In genomic region chr9:67435333-67436154, GRCm38 (mm10) we compare ENCODE assay signal across 8 mouse cellular contexts.
DNase-seq lines count a peak whose midpoint lies in the region; ATAC-seq lines count a peak whose summit lies in the region.

No protein-coding gene starts in this region.

- peaks cover 11% of the 10 kb centered on the region for H3K4me1 ChIP-seq in hindbrain, embryonic 16.5 days (ENCODE audit: control insufficient read depth, insufficient read depth, low read depth, low read length)
- H3K4me1 ChIP-seq in midbrain, embryonic 15.5 days: peaks cover 19% of the 10 kb centered on the region

- H3K27ac ChIP-seq in hindbrain, embryonic 16.5 days (ENCODE audit: low read depth, low read length): peak overlapping the region; percentile 62
- H3K27ac ChIP-seq in midbrain, embryonic 15.5 days: peak overlapping the region; percentile 53

- no peak overlapping the region for H3K9ac ChIP-seq in hindbrain, embryonic 16.5 days (ENCODE audit: low read depth, low read length)
- H3K9ac ChIP-seq in midbrain, embryonic 15.5 days: no peak overlapping the region

- peak overlapping the region; percentile 5; the same call in 1 of the 2 replicates for H3K4me2 ChIP-seq in hindbrain, embryonic 16.5 days (ENCODE audit: low read length)
- H3K4me2 ChIP-seq in midbrain, embryonic 15.5 days: 0 out of 2 replicates have a peak overlapping the region, but pooled peaks have one; percentile 1

- peak; percentile 37 to 46 for DNase-seq in cerebellum, postnatal 14 days
- no peak for DNase-seq in cerebellum, adult 11 months
- DNase-seq in urinary bladder, postnatal 25 days (ENCODE audit: low spot score): peak; percentile 7
- no peak for DNase-seq in urinary bladder, adult 2 months (ENCODE audit: low spot score)
- no peak for DNase-seq in T-cell, adult 2 months (ENCODE audit: low spot score)

- H3K27me3 ChIP-seq in hindbrain, embryonic 16.5 days (replicated peaks; ENCODE audit: control insufficient read depth, insufficient read depth, low read length): no peaks in the 10 kb centered on the region
- H3K27me3 ChIP-seq in midbrain, embryonic 15.5 days (replicated peaks): no peaks in the 10 kb centered on the region

- H3K36me3 ChIP-seq in hindbrain, embryonic 16.5 days (ENCODE audit: control insufficient read depth, insufficient read depth, low read length): no peaks in the 10 kb centered on the region
- no peaks in the 10 kb centered on the region for H3K36me3 ChIP-seq in midbrain, embryonic 15.5 days (replicated peaks)

- H3K4me3 ChIP-seq in hindbrain, embryonic 16.5 days (ENCODE audit: low read length): no peak overlapping the region
- H3K4me3 ChIP-seq in midbrain, embryonic 15.5 days: no peak overlapping the region

- WGBS in hindbrain, embryonic 16.5 days: 26% methylated on average over 10 of the region's 10 CpGs
- WGBS in midbrain, embryonic 15.5 days: 27% methylated on average over 10 of the region's 10 CpGs

- peak; percentile 87 for ATAC-seq in hindbrain, embryonic 16.5 days
- 0 out of 2 replicates have a peak, but pooled peaks have one; percentile 50 for ATAC-seq in midbrain, embryonic 15.5 days (replicated peaks)
- no peak for ATAC-seq in CD4-positive, CD25-positive, alpha-beta regulatory T cell, adult 4 months

- H3K9me3 ChIP-seq in hindbrain, embryonic 16.5 days (ENCODE audit: control insufficient read depth, low read length): no peaks in the 10 kb centered on the region
- no peaks in the 10 kb centered on the region for H3K9me3 ChIP-seq in midbrain, embryonic 15.5 days

Comparison
In these comparisons a context has a peak if more than half of its experiments do, and no peak if none do; other contexts are left out.
1. DNase-seq: peak in cerebellum, postnatal 14 days (2 of 2) and urinary bladder, postnatal 25 days (single experiment); none in cerebellum, adult 11 months (single experiment), urinary bladder, adult 2 months (single experiment) and T-cell, adult 2 months (single experiment).